Mouse (Mus musculus) intestine, postnatal 0 days (tissue): Measurements from ENCODE around the gene Kdm5a. TPM values are rescaled to one million over a fixed set of nuclear protein-coding genes. Genes with fewer than 3 reads are reported as not detected.

Experiments used
- ATAC-seq: fragments of 200-750 bp; cut with Nextera tagmentation; 2 replicates; pipeline ENCODE4 v1.8.0; 2017; ENCODE audit warnings: mild to moderate bottlenecking, moderate TSS enrichment, moderate library complexity
- H3K27ac ChIP-seq: fragments of 300-500 bp; sonication (generic); 2 replicates; pipeline ENCODE4 v1.5.1; 2014; ENCODE audit warnings: mild to moderate bottlenecking, low read depth, low read length, moderate library complexity
- H3K27me3 ChIP-seq: fragments of 300-500 bp; sonication (generic); replicated peaks from 2 replicates; pipeline ENCODE4 v1.6.1; 2014; ENCODE audit warnings: low read length, mixed read lengths; ENCODE audit not compliant: control insufficient read depth, insufficient read depth
- H3K36me3 ChIP-seq: fragments of 300-500 bp; sonication (generic); 2 replicates; pipeline ENCODE4 v1.6.1; 2014; ENCODE audit warnings: mild to moderate bottlenecking, moderate library complexity; ENCODE audit not compliant: control insufficient read depth, insufficient read depth
- H3K4me1 ChIP-seq: fragments of 300-500 bp; sonication (generic); replicated peaks from 2 replicates; pipeline ENCODE4 v1.6.1; 2014; ENCODE audit warnings: antibody characterized with exemption, low read length, mixed read lengths; ENCODE audit not compliant: control insufficient read depth, insufficient read depth
- H3K4me2 ChIP-seq: fragments of 300-500 bp; sonication (generic); replicated peaks from 2 replicates; pipeline ENCODE4 v1.6.1; 2014; ENCODE audit warnings: low read depth, mild to moderate bottlenecking, moderate library complexity
- H3K4me3 ChIP-seq: fragments of 300-500 bp; sonication (generic); 2 replicates; pipeline ENCODE4 v1.5.1; 2014; ENCODE audit warnings: low read depth, low read length
- H3K9ac ChIP-seq: fragments of 300-500 bp; sonication (generic); 2 replicates; pipeline ENCODE4 v1.6.1; 2014; ENCODE audit warnings: mild to moderate bottlenecking, low read depth, low read length
- H3K9me3 ChIP-seq: fragments of 300-500 bp; sonication (generic); 2 replicates; pipeline ENCODE4 v1.6.1; 2016; ENCODE audit warnings: mixed run types; ENCODE audit not compliant: control insufficient read depth
- CTCF ChIP-seq: sonication (generic); IDR thresholded peaks from 2 replicates; pipeline ENCODE4 v1.5.1; 2016; ENCODE audit warnings: low read depth, mild to moderate bottlenecking, control low read depth, antibody characterized with exemption, moderate library complexity
- WGBS: fragments of 180-500 bp; shearing (Covaris S2); extraction: QIAGEN DNeasy Blood & Tissue Kit; methylation state at CpG from one replicate; pipeline ENCODE4 v1.1.7; 2014; 5-methylcytosine and 5-hydroxymethylcytosine counted together
- polyA plus RNA-seq: library from polyadenylated mRNA; unstranded; fragments of >200 nt; fragmentation: Nextera tagmentation; extraction: Ambion mirVana; gene quantifications from 2 replicates; pipeline ENCODE4 v1.2.1, GENCODE M21; 2015

Gene Kdm5a
- polyA plus RNA-seq, 1 experiment from 2014 or later: 20.2 TPM

GRCm38 (mm10) chr6:120452384-120453102, 88.6 kb downstream of the Kdm5a start:
- Histone ChIP-seq H3K27ac (no peak overlapping the region), H3K36me3 (no peaks in the 10 kb centered on the region), H3K9ac (no peak overlapping the region), H3K4me1 (no peaks in the 10 kb centered on the region), H3K27me3 (no peaks in the 10 kb centered on the region), H3K9me3 (no peaks in the 10 kb centered on the region), H3K4me3 (no peak overlapping the region), H3K4me2 (no peak overlapping the region)
- TF ChIP-seq CTCF: no peak
- ATAC-seq: no peak
- 78% methylated on average over 11 of the region's 11 CpGs for WGBS

GRCm38 (mm10) chr6:120453103-120453445, 89.2 kb downstream of the Kdm5a start:
- H3K27ac ChIP-seq: no peak overlapping the region
- no peak for ATAC-seq
- no peaks in the 10 kb centered on the region for H3K27me3 ChIP-seq
- WGBS: 81% methylated on average over 5 of the region's 5 CpGs
- no peak overlapping the region for H3K4me3 ChIP-seq
- no peak overlapping the region for H3K4me2 ChIP-seq
- no peak overlapping the region for H3K9ac ChIP-seq
- no peaks in the 10 kb centered on the region for H3K9me3 ChIP-seq
- H3K36me3 ChIP-seq: no peaks in the 10 kb centered on the region
- no peaks in the 10 kb centered on the region for H3K4me1 ChIP-seq
- TF ChIP-seq CTCF: no peak

- no peak for ATAC-seq
Observed at GRCm38 (mm10) chr6:120453556-120453955, 89.6 kb downstream of the Kdm5a start.

GRCm38 (mm10) chr6:120454627-120455077, 90.7 kb downstream of the Kdm5a start:
- Histone ChIP-seq H3K27ac (peak overlapping the region; percentile 60), H3K9me3 (no peaks in the 10 kb centered on the region), H3K36me3 (no peaks in the 10 kb centered on the region), H3K27me3 (no peaks in the 10 kb centered on the region), H3K4me1 (no peaks in the 10 kb centered on the region), H3K4me3 (no peak overlapping the region), H3K9ac (no peak overlapping the region), H3K4me2 (peak overlapping the region; percentile 41)
- WGBS: 21% methylated on average over 11 of the region's 11 CpGs
- no peak for TF ChIP-seq CTCF
- ATAC-seq: peak; percentile 86

More at GRCm38 (mm10) chr6:120453556-120453955, 89.6 kb downstream of the Kdm5a start:
- Histone ChIP-seq H3K4me2 (no peak overlapping the region), H3K36me3 (no peaks in the 10 kb centered on the region), H3K4me3 (no peak overlapping the region), H3K4me1 (no peaks in the 10 kb centered on the region), H3K27me3 (no peaks in the 10 kb centered on the region), H3K9ac (no peak overlapping the region), H3K27ac (no peak overlapping the region), H3K9me3 (no peaks in the 10 kb centered on the region)
- WGBS: 93% methylated on average over 3 of the region's 3 CpGs
- no peak for TF ChIP-seq CTCF

GRCm38 (mm10) chr6:120457074-120457473, 93.2 kb downstream of the Kdm5a start:
- ATAC-seq: no peak
- Histone ChIP-seq H3K27ac (no peak overlapping the region), H3K9ac (no peak overlapping the region), H3K4me1 (no peaks in the 10 kb centered on the region), H3K27me3 (peaks cover 10% of the 10 kb centered on the region; the same call in 1 of the 2 replicates), H3K36me3 (no peaks in the 10 kb centered on the region), H3K4me3 (no peak overlapping the region), H3K4me2 (no peak overlapping the region), H3K9me3 (no peaks in the 10 kb centered on the region)
- 62% methylated on average over 7 of the region's 7 CpGs for WGBS
- TF ChIP-seq CTCF: peak; percentile 63

- no peak for TF ChIP-seq CTCF
- Histone ChIP-seq H3K9ac (no peak overlapping the region), H3K4me2 (no peak overlapping the region), H3K4me1 (no peaks in the 10 kb centered on the region), H3K9me3 (no peaks in the 10 kb centered on the region), H3K4me3 (no peak overlapping the region), H3K36me3 (no peaks in the 10 kb centered on the region), H3K27ac (no peak overlapping the region), H3K27me3 (peaks cover 13% of the 10 kb centered on the region; the same call in 1 of the 2 replicates)
- ATAC-seq: no peak
- WGBS: 85% methylated on average over 5 of the region's 5 CpGs
Observed at GRCm38 (mm10) chr6:120457751-120458150, 93.8 kb downstream of the Kdm5a start.
